Mouse (Mus musculus): ENCODE measurements around the gene Dop1b.
"Not testable (repeated sequence)": the region's sequence is repeated elsewhere in the genome, so short reads cannot be mapped to it uniquely, and the experiment has no call there.

The Dop1b gene

GRCm38 (mm10) chr16:93711411-93712188 is at the start of gene Dop1b:
Gene Dop1b (plus strand): TSS chr16:93711904.
- DNase-seq (ENCODE audit: extremely low spot score, low spot score), result peak; percentile 99

DNA sequence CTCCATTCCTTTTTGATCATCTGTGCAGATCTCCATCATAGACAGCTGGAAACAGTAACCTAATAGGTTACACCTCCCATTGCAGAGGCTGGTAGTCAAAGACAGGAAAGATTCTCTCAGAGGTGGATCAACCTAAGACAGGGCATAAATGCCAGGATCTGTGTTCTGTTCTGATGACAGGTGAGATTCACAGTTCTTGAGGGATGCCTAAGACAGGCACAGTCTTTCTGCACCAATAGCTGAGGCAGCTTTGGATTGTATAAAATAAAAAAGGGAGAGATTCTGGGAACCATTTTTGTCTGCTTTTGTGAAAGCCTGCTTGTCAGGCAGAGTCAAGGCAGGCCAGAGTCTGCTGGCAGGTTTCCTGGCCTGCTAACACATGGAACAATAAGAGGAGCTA is 43.7 kb upstream of the Dop1b start:
- no peak for DNase-seq (ENCODE audit: extremely low spot score, low spot score)

GRCm38 (mm10) chr16:93669521-93669920 is 42.2 kb upstream of the Dop1b start:
- DNase-seq (ENCODE audit: extremely low spot score, low spot score), result no peak

DNA sequence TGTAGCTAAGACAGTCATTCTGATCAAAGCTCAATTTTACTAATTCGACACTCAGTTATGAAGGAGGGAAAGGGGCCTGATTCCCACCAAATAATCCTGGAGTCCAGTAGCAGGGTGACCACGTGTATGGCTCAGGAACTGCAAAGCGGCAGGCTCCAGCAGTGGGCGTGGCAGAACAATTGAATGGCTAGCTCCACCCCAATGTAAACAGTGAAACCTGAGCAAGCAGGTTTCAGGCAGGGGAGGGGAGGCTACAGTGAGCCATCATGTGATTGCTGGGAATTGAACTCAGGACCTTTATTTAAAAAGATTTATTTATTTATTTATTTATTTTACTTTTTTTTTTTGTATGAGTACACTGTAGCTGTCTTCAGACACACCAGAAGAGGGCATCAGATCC is 41.2 kb upstream of the Dop1b start:
- not testable (repeated sequence) for DNase-seq (ENCODE audit: extremely low spot score, low spot score)

- DNase-seq (ENCODE audit: extremely low spot score, low spot score), result no peak
Observed at GRCm38 (mm10) chr16:93671064-93671463, 40.6 kb upstream of the Dop1b start.

GRCm38 (mm10) chr16:93676376-93676775 is 35.3 kb upstream of the Dop1b start:
- no peak for DNase-seq (ENCODE audit: extremely low spot score, low spot score)

DNA sequence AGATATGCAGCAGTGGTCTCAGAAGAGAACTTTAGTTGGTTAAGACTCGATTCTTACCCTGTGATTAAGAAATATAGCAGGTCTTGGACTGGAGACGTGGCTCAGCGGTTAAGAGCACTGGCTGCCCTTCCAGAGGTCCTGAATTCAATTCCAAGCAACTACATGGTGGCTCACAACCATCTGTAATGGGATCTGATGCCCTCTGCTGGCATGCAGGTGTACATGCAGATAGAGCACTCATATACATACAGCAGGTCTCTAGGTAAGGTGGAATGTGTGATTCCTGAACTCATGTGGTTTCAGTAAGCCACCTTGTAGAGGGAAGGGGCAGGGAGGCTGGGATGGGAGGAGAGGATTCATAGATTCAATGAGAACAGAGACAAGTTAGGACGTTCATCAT is 33.5 kb upstream of the Dop1b start:
- DNase-seq (ENCODE audit: extremely low spot score, low spot score), result no peak

DNA sequence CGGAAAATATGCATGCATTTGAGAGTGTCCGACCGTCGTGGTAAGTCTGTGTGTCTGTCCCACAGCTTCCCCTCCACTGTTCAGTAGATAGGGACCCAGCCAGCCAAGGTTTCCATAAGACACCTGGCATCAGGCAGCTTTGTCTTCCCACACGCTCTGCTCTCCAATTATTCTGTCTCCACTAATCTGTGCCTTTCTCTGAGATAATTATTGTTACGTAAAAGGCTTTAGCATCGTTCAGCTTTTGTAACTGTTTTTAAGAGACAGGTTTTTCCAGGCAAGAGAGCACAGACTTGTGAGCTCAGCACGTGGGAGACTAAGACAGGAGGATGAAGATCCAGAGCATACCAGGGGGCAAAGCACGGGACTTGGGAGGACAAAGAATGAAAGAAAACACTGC is 32.5 kb upstream of the Dop1b start:
- no peak for DNase-seq (ENCODE audit: extremely low spot score, low spot score)

DNA sequence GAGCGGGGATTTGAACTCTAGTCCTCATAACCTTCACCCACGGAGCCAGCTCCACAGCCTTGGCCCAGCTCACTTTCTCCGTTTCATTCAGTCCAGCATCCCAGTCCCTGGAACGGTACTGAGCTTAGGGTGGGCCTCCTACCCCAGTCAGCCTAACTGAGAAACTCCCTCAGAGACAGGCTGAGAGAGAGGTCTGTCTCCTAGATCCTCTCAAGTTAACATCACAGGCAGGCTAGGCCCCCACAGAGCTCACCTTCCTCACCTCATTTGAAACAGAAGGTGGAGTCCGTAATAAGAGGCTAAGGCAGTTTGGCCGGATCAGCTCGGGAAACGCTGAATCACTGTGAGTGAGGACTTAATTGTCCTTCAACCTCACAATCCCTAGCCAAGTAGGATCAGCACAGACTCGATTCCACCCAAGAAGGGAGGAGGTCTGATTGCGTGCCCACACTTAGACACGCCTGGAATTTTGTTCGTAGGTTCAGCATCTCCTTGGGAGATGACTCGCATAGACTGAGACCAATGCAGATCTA is 29.5 kb upstream of the Dop1b start:
- no peak for DNase-seq (ENCODE audit: extremely low spot score, low spot score)

GRCm38 (mm10) chr16:93682689-93683507 is 28.8 kb upstream of the Dop1b start, which contains the start of gene Cbr3:
Gene Cbr3 (plus strand): TSS chr16:93683215.
- DNase-seq (ENCODE audit: extremely low spot score, low spot score), result peak; percentile 69

- peak; percentile 57 for DNase-seq (ENCODE audit: extremely low spot score, low spot score)
Observed at GRCm38 (mm10) chr16:93683508-93684236, 28.0 kb upstream of the Dop1b start.

- DNase-seq (ENCODE audit: extremely low spot score, low spot score), result peak; percentile 37
Observed at GRCm38 (mm10) chr16:93684441-93684840, 27.3 kb upstream of the Dop1b start.

- not testable (repeated sequence) for DNase-seq (ENCODE audit: extremely low spot score, low spot score)
Observed at GRCm38 (mm10) chr16:93685783-93686182, 25.9 kb upstream of the Dop1b start.

DNA sequence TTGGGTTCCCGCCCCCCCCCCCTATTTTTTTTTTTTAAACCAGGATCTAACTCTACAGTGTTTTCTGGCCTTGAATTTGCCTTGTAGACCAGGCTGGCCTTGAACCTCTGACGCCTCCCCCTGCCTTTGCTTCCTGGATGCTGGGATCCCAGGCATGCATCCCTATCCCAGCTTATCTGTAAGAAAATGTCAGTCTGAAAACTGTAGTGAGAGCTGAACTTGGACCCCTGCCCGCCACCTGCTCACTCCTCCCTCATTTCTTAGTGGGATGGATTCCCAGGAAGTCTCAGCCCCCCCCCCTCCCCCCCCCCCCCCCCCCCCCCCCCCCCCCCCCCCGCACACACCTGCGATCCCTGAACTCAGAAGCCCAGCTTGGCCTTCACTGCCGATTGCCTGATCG is 25.3 kb upstream of the Dop1b start:
- DNase-seq (ENCODE audit: extremely low spot score, low spot score), result no peak

GRCm38 (mm10) chr16:93686945-93687344 is 24.8 kb upstream of the Dop1b start:
- DNase-seq (ENCODE audit: extremely low spot score, low spot score), result no peak

GRCm38 (mm10) chr16:93691206-93691841 is 20.4 kb upstream of the Dop1b start:
- no peak for DNase-seq (ENCODE audit: extremely low spot score, low spot score)

DNA sequence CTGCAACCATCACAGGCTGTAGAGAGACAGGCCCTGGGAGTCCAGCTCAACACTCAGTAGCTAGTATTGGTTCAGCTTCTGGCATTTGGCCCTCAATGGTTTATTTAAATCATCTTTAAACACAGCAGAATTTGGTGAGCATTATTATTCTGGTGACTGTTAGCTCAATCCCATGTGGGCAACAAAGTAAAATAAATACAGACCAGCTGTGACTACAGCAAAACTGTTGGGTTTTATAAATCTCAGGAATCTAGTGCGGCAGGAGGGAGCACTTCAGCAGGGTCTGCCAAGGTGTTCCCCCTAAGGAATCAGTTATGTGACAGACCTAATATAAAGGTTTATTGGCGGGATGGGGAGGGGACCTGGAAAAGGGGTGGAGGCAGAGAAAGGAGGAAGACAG is 19.0 kb upstream of the Dop1b start:
- no peak for DNase-seq (ENCODE audit: extremely low spot score, low spot score)

- DNase-seq (ENCODE audit: extremely low spot score, low spot score), result no peak
Observed at GRCm38 (mm10) chr16:93707116-93707515, 4.6 kb upstream of the Dop1b start.

DNA sequence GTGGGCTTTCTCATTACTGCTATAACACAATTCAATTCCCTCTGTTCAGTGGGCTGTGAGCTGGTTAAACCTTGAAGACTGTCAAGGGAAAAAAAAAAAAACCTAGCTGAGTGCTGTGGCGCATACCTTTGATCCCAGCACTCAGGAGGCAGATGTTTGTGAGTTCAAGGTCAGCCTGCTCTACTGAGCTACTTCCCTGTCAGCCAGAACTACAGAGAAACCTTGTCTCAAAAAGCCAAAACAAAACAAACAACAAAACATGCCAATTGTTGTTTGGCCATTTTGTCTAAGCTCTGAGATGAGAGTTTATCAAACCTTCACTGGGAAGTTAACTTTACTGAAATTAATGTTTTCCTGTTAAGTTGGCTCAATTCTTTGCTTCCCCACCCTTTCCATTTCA is 2.5 kb upstream of the Dop1b start:
- no peak for DNase-seq (ENCODE audit: extremely low spot score, low spot score)

- DNase-seq (ENCODE audit: extremely low spot score, low spot score), result peak; percentile 57
Observed at GRCm38 (mm10) chr16:93710924-93711323, 780 bp upstream of the Dop1b start.

Data from neural tube, embryonic 10.5 days (tissue).